Mouse (Mus musculus): Measurements from ENCODE around the gene Dnaaf3.

Gene Dnaaf3

GRCm38 (mm10) chr7:4521231-4522003 lies 10.8 kb downstream of the Dnaaf3 start:
- no peak for DNase-seq

- DNase-seq, result no peak
Observed at GRCm38 (mm10) chr7:4518487-4518886, 13.8 kb downstream of the Dnaaf3 start.

- no peak for DNase-seq
Observed at GRCm38 (mm10) chr7:4516332-4517050, 15.8 kb downstream of the Dnaaf3 start, which contains the start of gene Tnnt1. Gene Tnnt1, minus strand, starts transcription at chr7:4516382.

GRCm38 (mm10) chr7:4515853-4516252 lies 16.4 kb downstream of the Dnaaf3 start:
- DNase-seq, result no peak

- no peak for DNase-seq
Observed at GRCm38 (mm10) chr7:4513829-4514712, 18.2 kb downstream of the Dnaaf3 start.

- peak; percentile 47 for DNase-seq
Observed at GRCm38 (mm10) chr7:4513236-4513635, 19.0 kb downstream of the Dnaaf3 start.

GRCm38 (mm10) chr7:4511489-4512224 lies 20.6 kb downstream of the Dnaaf3 start:
- DNase-seq, result no peak

GRCm38 (mm10) chr7:4509863-4510608 lies 22.2 kb downstream of the Dnaaf3 start:
- DNase-seq, result peak; percentile 85

- DNase-seq, result no peak
Observed at GRCm38 (mm10) chr7:4508739-4509116, 23.5 kb downstream of the Dnaaf3 start.

GRCm38 (mm10) chr7:4508062-4508738 lies 24.1 kb downstream of the Dnaaf3 start:
- DNase-seq, result no peak

GRCm38 (mm10) chr7:4507220-4507619 lies 25.0 kb downstream of the Dnaaf3 start:
- no peak for DNase-seq

- no peak for DNase-seq
Observed at GRCm38 (mm10) chr7:4504646-4505435, 27.4 kb downstream of the Dnaaf3 start.

- no peak for DNase-seq
Observed at GRCm38 (mm10) chr7:4503858-4504257, 28.4 kb downstream of the Dnaaf3 start.

GRCm38 (mm10) chr7:4503100-4503499 lies 29.2 kb downstream of the Dnaaf3 start:
- DNase-seq, result no peak

- peak; percentile 81 for DNase-seq
Observed at GRCm38 (mm10) chr7:4502421-4503090, 29.7 kb downstream of the Dnaaf3 start.

- peak; percentile 95 for DNase-seq
Observed at GRCm38 (mm10) chr7:4501558-4502397, 30.5 kb downstream of the Dnaaf3 start, which contains the start of gene Ppp1r12c. Gene Ppp1r12c, minus strand, starts transcription at chr7:4501680.

GRCm38 (mm10) chr7:4500892-4501471 lies 31.3 kb downstream of the Dnaaf3 start:
- peak; percentile 32 for DNase-seq

- DNase-seq, result no peak
Observed at GRCm38 (mm10) chr7:4499034-4499433, 33.2 kb downstream of the Dnaaf3 start.
